Mouse (Mus musculus) MEL (cell line): ENCODE data around the gene Lurap1l.

Experiments used
- CTCF ChIP-seq, 3 experiments: IDR thresholded peaks in 2 of 3; conservative IDR thresholded peaks in 1 of 3; 2 replicates each; pipeline ENCODE4 v1.5.1; 2011 to 2012; ENCODE audit warnings: low read length in 3 of 3, low read depth in 2 of 3, mild to moderate bottlenecking in 2 of 3, improper control_type of control experiment in 1 of 3, inconsistent platforms in 1 of 3, mixed read lengths in 1 of 3, moderate library complexity in 1 of 3; ENCODE audit not compliant: control insufficient read depth in 1 of 3, insufficient read depth in 1 of 3, poor library complexity in 1 of 3, severe bottlenecking in 1 of 3
- ELF1 ChIP-seq: IDR thresholded peaks from 2 replicates; pipeline ENCODE4 v1.6.1; 2014; ENCODE audit warnings: low read depth, mild to moderate bottlenecking, inconsistent platforms, low read length, improper control_type of control experiment, moderate library complexity
- EP300 ChIP-seq, 2 experiments: IDR thresholded peaks; 2 replicates each; pipeline ENCODE4 v1.6.1; 2011; ENCODE audit warnings: improper control_type of control experiment in 2 of 2, low read length in 2 of 2, low read depth in 1 of 2, mild to moderate bottlenecking in 1 of 2
- GABPA ChIP-seq: IDR thresholded peaks from 2 replicates; pipeline ENCODE4 v1.6.1; 2012; ENCODE audit warnings: low read depth, mild to moderate bottlenecking, inconsistent platforms, low read length, improper control_type of control experiment, moderate library complexity
- POLR2A ChIP-seq, 2 experiments: IDR thresholded peaks; 2 replicates each; pipeline ENCODE4 v1.6.1; 2011 to 2012; ENCODE audit warnings: low read length in 2 of 2, mild to moderate bottlenecking in 2 of 2, control low read depth in 1 of 2, improper control_type of control experiment in 1 of 2, low read depth in 1 of 2, moderate library complexity in 1 of 2; ENCODE audit not compliant: control insufficient read depth in 1 of 2, insufficient read depth in 1 of 2, poor library complexity in 1 of 2
- SMC3 ChIP-seq: IDR thresholded peaks from 2 replicates; pipeline ENCODE4 v1.6.1; 2011; ENCODE audit warnings: low read depth, low read length, improper control_type of control experiment
- ZNF384 ChIP-seq: IDR thresholded peaks from 2 replicates; pipeline ENCODE4 v1.6.1; 2012; ENCODE audit warnings: low read depth, mild to moderate bottlenecking, inconsistent platforms, low read length, improper control_type of control experiment

DNA sequence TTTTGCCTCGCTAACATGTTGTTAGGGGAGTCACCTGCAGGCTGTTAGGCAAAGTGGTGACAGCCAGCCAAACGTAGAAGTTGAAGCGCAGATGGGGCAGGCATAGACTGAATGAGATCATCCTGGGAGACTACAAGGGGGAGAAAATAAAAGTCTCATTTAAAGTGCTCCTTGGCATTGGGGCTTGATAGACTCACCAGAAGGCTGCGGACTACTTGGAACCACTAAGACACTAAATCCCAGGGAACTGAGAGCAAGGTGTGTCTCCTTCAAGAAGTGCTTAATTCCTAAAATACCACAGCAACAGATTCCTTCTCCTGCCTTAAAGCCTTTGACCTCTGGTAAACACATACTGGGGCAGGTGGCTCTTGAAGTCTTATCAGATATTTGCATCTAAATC, 35.4 kb upstream of the Lurap1l start:
- TF ChIP-seq GABPA (no peak), CTCF (IDR thresholded peaks at IDR 0.05 in 2 of 3, conservative IDR thresholded peaks at IDR 0.05 in 1 of 3; ENCODE audit: control insufficient read depth in 1 of 3, insufficient read depth in 1 of 3, low read depth in 2 of 3, low read length in 3 of 3, poor library complexity in 1 of 3, severe bottlenecking in 1 of 3) (no peak), SMC3 (no peak), POLR2A (IDR thresholded peaks at IDR 0.05; ENCODE audit: control insufficient read depth in 1 of 2, insufficient read depth in 1 of 2, low read depth in 1 of 2, low read length in 2 of 2, poor library complexity in 1 of 2) (no peak), EP300 (IDR thresholded peaks at IDR 0.05; ENCODE audit: low read depth in 1 of 2, low read length in 2 of 2) (no peak), ELF1 (no peak), ZNF384 (no peak)
